Mouse (Mus musculus) kidney, postnatal 36 days (tissue): ENCODE results near the gene Satb2.
"Not testable (repeated sequence)": the region's sequence is repeated elsewhere in the genome, so short reads cannot be mapped to it uniquely, and the experiment has no call there.

Experiments used
- DNase-seq, 2 experiments: peaks; one replicate each; pipeline ENCODE4 v3.0.0; 2021 to 2022; ENCODE audit warnings: mixed read lengths in 2 of 2

Satb2 gene

GRCm38 (mm10) chr1:56832738-56833137, 145.7 kb downstream of the Satb2 start:
- DNase-seq: no peak

- DNase-seq: no peak
Observed at GRCm38 (mm10) chr1:56822735-56823134, 155.7 kb downstream of the Satb2 start.

GRCm38 (mm10) chr1:56822025-56822424, 156.4 kb downstream of the Satb2 start:
- no peak for DNase-seq

GRCm38 (mm10) chr1:56813506-56813905, 164.9 kb downstream of the Satb2 start:
- DNase-seq: peak; percentile 34 to 40

GRCm38 (mm10) chr1:56812961-56813360, 165.5 kb downstream of the Satb2 start:
- DNase-seq: peak; percentile 16 to 55

GRCm38 (mm10) chr1:56811486-56811885, 167.0 kb downstream of the Satb2 start:
- DNase-seq: peak; percentile 27 to 69

GRCm38 (mm10) chr1:56806006-56806405, 172.4 kb downstream of the Satb2 start:
- no peak for DNase-seq

- no peak for DNase-seq
Observed at GRCm38 (mm10) chr1:56800611-56801010, 177.8 kb downstream of the Satb2 start.

GRCm38 (mm10) chr1:56795016-56795608, 183.3 kb downstream of the Satb2 start:
- no peak for DNase-seq

GRCm38 (mm10) chr1:56789641-56790040, 188.8 kb downstream of the Satb2 start:
- DNase-seq: no peak

- not testable (repeated sequence) for DNase-seq
Observed at GRCm38 (mm10) chr1:56782139-56782538, 196.3 kb downstream of the Satb2 start.

GRCm38 (mm10) chr1:56764205-56764604, 214.2 kb downstream of the Satb2 start:
- peak in 1 of 2 experiments; percentile 3 for DNase-seq

- DNase-seq: no peak
Observed at GRCm38 (mm10) chr1:56761512-56761911, 216.9 kb downstream of the Satb2 start.

GRCm38 (mm10) chr1:56753283-56753682, 225.2 kb downstream of the Satb2 start:
- no peak for DNase-seq

- DNase-seq: no peak
Observed at GRCm38 (mm10) chr1:56750693-56751092, 227.8 kb downstream of the Satb2 start.

- DNase-seq: no peak
Observed at GRCm38 (mm10) chr1:56749629-56750311, 228.7 kb downstream of the Satb2 start.

- no peak for DNase-seq
Observed at GRCm38 (mm10) chr1:56748876-56749493, 229.5 kb downstream of the Satb2 start.
